ENCODE assay signal across 8 mouse cellular contexts in genomic region chr3:88477735-88478134, GRCm38 (mm10). TPM values are rescaled to one million over a fixed set of nuclear protein-coding genes. Genes with fewer than 3 reads are reported as not detected.
DNase-seq lines count a peak whose midpoint lies in the region; ATAC-seq and TF ChIP-seq lines count a peak whose summit lies in the region.

No protein-coding gene starts in this region.

- no peak overlapping the region for H3K4me3 ChIP-seq in cortical plate, adult 2 months (ENCODE audit: insufficient read depth, low read length)
- H3K4me3 ChIP-seq in limb, embryonic 14.5 days (replicated peaks; ENCODE audit: low read length): no peak overlapping the region
- no peak overlapping the region for H3K4me3 ChIP-seq in midbrain, embryonic 15.5 days

- 5% methylated on average over 8 of the region's 8 CpGs for WGBS in limb, embryonic 14.5 days
- WGBS in midbrain, embryonic 15.5 days: 3% methylated on average over 8 of the region's 8 CpGs

- peak; percentile 68 for ATAC-seq in activated CD4-positive, CD25-positive, alpha-beta regulatory T cell, adult 4 months
- peak; percentile 78; the same call in 1 of the 2 replicates for ATAC-seq in limb, embryonic 14.5 days (ENCODE audit: low FRiP score, low read depth)
- ATAC-seq in midbrain, embryonic 15.5 days (replicated peaks): peak; percentile 69

- H3K36me3 ChIP-seq in limb, embryonic 14.5 days (ENCODE audit: control insufficient read depth, insufficient read depth, low read length): peaks cover 25% of the 10 kb centered on the region
- no peaks in the 10 kb centered on the region for H3K36me3 ChIP-seq in midbrain, embryonic 15.5 days (replicated peaks)

- no peak for TF ChIP-seq POLR2A in cortical plate, adult 2 months (IDR thresholded peaks at IDR 0.05; ENCODE audit: extremely low read depth, insufficient read depth, low read length)
- TF ChIP-seq POLR2A in limb, embryonic 14.5 days (IDR thresholded peaks at IDR 0.05; ENCODE audit: borderline replicate concordance, extremely low read depth, insufficient read depth, insufficient read length): no peak

- no peaks in the 10 kb centered on the region for H3K9me3 ChIP-seq in limb, embryonic 14.5 days (ENCODE audit: control insufficient read depth, low read length)
- no peaks in the 10 kb centered on the region for H3K9me3 ChIP-seq in midbrain, embryonic 15.5 days

- peak; percentile 62 for TF ChIP-seq CTCF in cortical plate, adult 2 months (IDR thresholded peaks at IDR 0.05; ENCODE audit: extremely low read depth, insufficient read depth, low read length)

- no peak overlapping the region for H3K27ac ChIP-seq in cortical plate, adult 2 months (ENCODE audit: insufficient read depth, low read length)
- no peak overlapping the region for H3K27ac ChIP-seq in limb, embryonic 14.5 days (replicated peaks; ENCODE audit: low read depth, low read length)
- H3K27ac ChIP-seq in midbrain, embryonic 15.5 days: no peak overlapping the region

- DNase-seq in 3T3-L1 (ENCODE audit: low read depth, low spot score): peak; percentile 91
- DNase-seq in gastrocnemius, postnatal 25 days: peak; percentile 68
- peak; percentile 72 for DNase-seq in kidney, adult 11 months
- DNase-seq in limb, embryonic 14.5 days (ENCODE audit: low spot score): peak; percentile 82
- DNase-seq in spleen, postnatal 4 days (ENCODE audit: low spot score in 2 of 2): peak; percentile 83 to 95

- no peaks in the 10 kb centered on the region for H3K27me3 ChIP-seq in limb, embryonic 14.5 days (ENCODE audit: control insufficient read depth, insufficient read depth, low read length)
- peaks cover 2% of the 10 kb centered on the region; the same call in 1 of the 2 replicates for H3K27me3 ChIP-seq in midbrain, embryonic 15.5 days (replicated peaks)

- H3K9ac ChIP-seq in limb, embryonic 14.5 days (ENCODE audit: low read depth, low read length, severe bottlenecking): no peak overlapping the region
- H3K9ac ChIP-seq in midbrain, embryonic 15.5 days: no peak overlapping the region

- H3K4me1 ChIP-seq in cortical plate, adult 2 months (ENCODE audit: control insufficient read depth, insufficient read depth, low read length): no peaks in the 10 kb centered on the region; the same call in 1 of the 2 replicates
- H3K4me1 ChIP-seq in limb, embryonic 14.5 days (ENCODE audit: control insufficient read depth, insufficient read depth, low read length): peaks cover 6% of the 10 kb centered on the region; the same call in 1 of the 2 replicates
- 0 out of 2 replicates have a peak, but pooled peaks cover 4% of the 10 kb centered on the region for H3K4me1 ChIP-seq in midbrain, embryonic 15.5 days

- no peak overlapping the region for H3K4me2 ChIP-seq in limb, embryonic 14.5 days (replicated peaks; ENCODE audit: low read depth, low read length, severe bottlenecking)
- H3K4me2 ChIP-seq in midbrain, embryonic 15.5 days: no peak overlapping the region

RNA-seq across cellular contexts. Expression of gene Sema4a, which starts 16.8 kb away (rescaled TPM):
- 10 to 100 TPM; 31.5 to 44.8 TPM for polyA plus RNA-seq in activated CD4-positive, CD25-positive, alpha-beta regulatory T cell, adult 4 months (2017; shearing (Covaris generic))
- 68.9 and 71.6 TPM in 2 replicates for polyA plus RNA-seq in cortical plate, adult 2 months (2012; rRNA removed)
- 1 to 10 TPM; 1.6 to 1.8 TPM for total RNA-seq in gastrocnemius, postnatal 25 days (2021)
- polyA plus RNA-seq in limb, embryonic 14.5 days (2012; rRNA removed): 13.5 and 16.0 TPM in 2 replicates
- 12.9 and 14.4 TPM in 2 replicates for polyA plus RNA-seq in limb, embryonic 14.5 days (2014; fragmentation: Nextera tagmentation; extraction: Ambion mirVana)
- 39.1 and 39.3 TPM in 2 replicates for polyA plus RNA-seq in midbrain, embryonic 15.5 days (2015; fragmentation: Nextera tagmentation; extraction: Ambion mirVana)

RNA-seq across cellular contexts. Expression of gene Lmna, which starts 32.0 kb away (rescaled TPM):
- polyA plus RNA-seq in activated CD4-positive, CD25-positive, alpha-beta regulatory T cell, adult 4 months (2017; shearing (Covaris generic)): 1 to 10 TPM; 4.6 to 6.4 TPM
- 64.7 and 70.6 TPM in 2 replicates for polyA plus RNA-seq in cortical plate, adult 2 months (2012; rRNA removed)
- total RNA-seq in gastrocnemius, postnatal 25 days (2021): 100 to 1,000 TPM in 1 of 2 experiments, 10 to 100 TPM in 1; 99.2 to 106 TPM
- 238 and 364 TPM in 2 replicates for polyA plus RNA-seq in limb, embryonic 14.5 days (2012; rRNA removed)
- 378 and 402 TPM in 2 replicates for polyA plus RNA-seq in limb, embryonic 14.5 days (2014; fragmentation: Nextera tagmentation; extraction: Ambion mirVana)
- 51.1 and 51.6 TPM in 2 replicates for polyA plus RNA-seq in midbrain, embryonic 15.5 days (2015; fragmentation: Nextera tagmentation; extraction: Ambion mirVana)

RNA-seq across cellular contexts. Expression of gene Slc25a44, which starts 52.8 kb away (rescaled TPM):
- 10 to 100 TPM; 12.8 to 16.7 TPM for polyA plus RNA-seq in activated CD4-positive, CD25-positive, alpha-beta regulatory T cell, adult 4 months (2017; shearing (Covaris generic))
- polyA plus RNA-seq in cortical plate, adult 2 months (2012; rRNA removed): 76.3 and 76.4 TPM in 2 replicates
- total RNA-seq in gastrocnemius, postnatal 25 days (2021): 10 to 100 TPM; 14.3 to 14.5 TPM
- 21.2 and 24.0 TPM in 2 replicates for polyA plus RNA-seq in limb, embryonic 14.5 days (2012; rRNA removed)
- 18.0 and 19.1 TPM in 2 replicates for polyA plus RNA-seq in limb, embryonic 14.5 days (2014; fragmentation: Nextera tagmentation; extraction: Ambion mirVana)
- 39.6 and 41.2 TPM in 2 replicates for polyA plus RNA-seq in midbrain, embryonic 15.5 days (2015; fragmentation: Nextera tagmentation; extraction: Ambion mirVana)

RNA-seq across cellular contexts. Expression of gene Mex3a, which starts 54.5 kb away (rescaled TPM):
- polyA plus RNA-seq in activated CD4-positive, CD25-positive, alpha-beta regulatory T cell, adult 4 months (2017; shearing (Covaris generic)): under 1 TPM; 0.10 to 0.81 TPM
- 1.5 TPM in 2 replicates for polyA plus RNA-seq in cortical plate, adult 2 months (2012; rRNA removed)
- total RNA-seq in gastrocnemius, postnatal 25 days (2021): under 1 TPM; 0.24 to 0.33 TPM
- polyA plus RNA-seq in limb, embryonic 14.5 days (2012; rRNA removed): 49.3 and 60.8 TPM in 2 replicates
- 26.7 and 33.1 TPM in 2 replicates for polyA plus RNA-seq in limb, embryonic 14.5 days (2014; fragmentation: Nextera tagmentation; extraction: Ambion mirVana)
- 37.0 and 37.7 TPM in 2 replicates for polyA plus RNA-seq in midbrain, embryonic 15.5 days (2015; fragmentation: Nextera tagmentation; extraction: Ambion mirVana)
